8 mouse cellular contexts compared by ENCODE assay signal in the genomic region with DNA sequence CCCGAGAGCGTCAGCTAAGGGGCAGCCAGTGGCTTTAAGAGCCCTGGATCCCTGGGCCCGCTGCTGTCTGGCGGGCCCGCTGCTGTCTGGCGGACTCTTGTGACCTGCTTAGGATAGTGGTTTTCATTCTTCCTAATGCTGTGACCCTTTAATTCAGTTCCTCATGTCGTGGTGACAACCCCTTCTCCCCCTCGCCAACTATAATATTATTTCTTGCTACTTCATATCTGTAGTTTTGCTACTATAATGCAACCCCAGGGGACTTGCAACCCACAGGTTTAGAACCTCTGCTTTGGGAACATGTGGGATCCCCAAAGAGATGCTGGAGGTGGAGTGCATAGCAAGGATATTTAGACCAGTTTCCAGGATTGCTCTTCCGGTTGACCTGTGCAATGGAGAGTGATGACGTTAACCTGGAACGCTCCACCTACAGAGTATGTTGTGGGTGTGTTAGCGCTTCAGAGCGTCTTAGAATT. TPM values are rescaled to one million over a fixed set of nuclear protein-coding genes. Genes with fewer than 3 reads are reported as not detected.
A peak's percentile ranks its signal among the peaks of the same experiment; 100 is the strongest.
DNase-seq lines count a peak whose midpoint lies in the region; ATAC-seq lines count a peak whose summit lies in the region.

No protein-coding gene starts in this region.

- no peaks in the 10 kb centered on the region for H3K36me3 ChIP-seq in erythroblast, embryonic 14.5 days (ENCODE audit: control insufficient read depth)
- no peaks in the 10 kb centered on the region for H3K36me3 ChIP-seq in hindbrain, embryonic 11.5 days (ENCODE audit: control insufficient read depth, insufficient read depth, low read length)

- peak overlapping the region; percentile 93; the same call in 1 of the 2 replicates for H3K27ac ChIP-seq in hindbrain, embryonic 11.5 days (ENCODE audit: low read depth, low read length)

- H3K27me3 ChIP-seq in erythroblast, embryonic 14.5 days (ENCODE audit: control insufficient read depth) = no peaks in the 10 kb centered on the region
- no peaks in the 10 kb centered on the region for H3K27me3 ChIP-seq in hindbrain, embryonic 11.5 days (ENCODE audit: control insufficient read depth, insufficient read depth, low read length)

- peaks cover 24% of the 10 kb centered on the region for H3K4me1 ChIP-seq in erythroblast, embryonic 14.5 days (ENCODE audit: control insufficient read depth)
- no peaks in the 10 kb centered on the region for H3K4me1 ChIP-seq in hindbrain, embryonic 11.5 days (replicated peaks; ENCODE audit: control insufficient read depth, insufficient read depth, low read length)

- no peak for ATAC-seq in erythroblast, adult 5-6 weeks (replicated peaks; ENCODE audit: low FRiP score, poor library complexity, severe bottlenecking)
- peak; percentile 63 for ATAC-seq in hindbrain, embryonic 11.5 days (ENCODE audit: low FRiP score)

- H3K9ac ChIP-seq in hindbrain, embryonic 11.5 days (ENCODE audit: low read depth, low read length) = peak overlapping the region; percentile 59

- peak; percentile 26 for DNase-seq in urinary bladder, adult 2 months (ENCODE audit: low spot score)
- DNase-seq in urinary bladder, postnatal 10 days (ENCODE audit: low spot score) = no peak
- DNase-seq in hindbrain, embryonic 11.5 days (ENCODE audit: low spot score) = no peak
- DNase-seq in lung, postnatal 36 days = peak; percentile 55
- DNase-seq in ovary, postnatal 14 days (ENCODE audit: low spot score) = no peak
- DNase-seq in thymus, postnatal 25 days = no peak

- WGBS in hindbrain, embryonic 11.5 days = 34% methylated on average over 13 of the region's 13 CpGs

- peak overlapping the region; percentile 75 for H3K4me2 ChIP-seq in hindbrain, embryonic 11.5 days (replicated peaks; ENCODE audit: low read depth, low read length)

- H3K4me3 ChIP-seq in erythroblast, embryonic 14.5 days (replicated peaks) = peak overlapping the region; percentile 69
- H3K4me3 ChIP-seq in hindbrain, embryonic 11.5 days (ENCODE audit: low read depth, low read length) = peak overlapping the region; percentile 75

- no peaks in the 10 kb centered on the region; the same call in 1 of the 2 replicates for H3K9me3 ChIP-seq in erythroblast, embryonic 14.5 days (ENCODE audit: control insufficient read depth, low read length)
- no peaks in the 10 kb centered on the region for H3K9me3 ChIP-seq in hindbrain, embryonic 11.5 days (ENCODE audit: control insufficient read depth, low read length)

RNA-seq across cellular contexts. Expression of a gene that starts 0.4 kb away (rescaled TPM):
- polyA plus RNA-seq in erythroblast, embryonic 14.5 days (2012) = not detected in 2 replicates
- not detected in 2 replicates for total RNA-seq in erythroblast, adult 5-6 weeks (2015; ENCODE audit: low replicate concordance)
- total RNA-seq in erythroblast, adult 5-6 weeks (2017; ENCODE audit: low replicate concordance) = not detected in 2 replicates
- polyA plus RNA-seq in urinary bladder, adult 2 months (2012; rRNA removed) = 0.09 and 0.10 TPM in 2 replicates
- 0.53 and 0.88 TPM in 2 replicates for polyA plus RNA-seq in hindbrain, embryonic 11.5 days (2014; fragmentation: Nextera tagmentation; extraction: Ambion mirVana)

RNA-seq across cellular contexts. Expression of a gene that starts 0.9 kb away (rescaled TPM):
- polyA plus RNA-seq in erythroblast, embryonic 14.5 days (2012) = 0.05 and 0.07 TPM in 2 replicates
- 6.9 and 7.5 TPM in 2 replicates for total RNA-seq in erythroblast, adult 5-6 weeks (2015; ENCODE audit: low replicate concordance)
- 2.2 TPM in 1 of 2 replicates, not detected in the other for total RNA-seq in erythroblast, adult 5-6 weeks (2017; ENCODE audit: low replicate concordance)
- 36.5 and 40.3 TPM in 2 replicates for polyA plus RNA-seq in urinary bladder, adult 2 months (2012; rRNA removed)
- polyA plus RNA-seq in hindbrain, embryonic 11.5 days (2014; fragmentation: Nextera tagmentation; extraction: Ambion mirVana) = 109 and 128 TPM in 2 replicates

RNA-seq across cellular contexts. Expression of a gene that starts 24.2 kb away (rescaled TPM):
- 0.07 TPM in 1 of 2 replicates, not detected in the other for polyA plus RNA-seq in erythroblast, embryonic 14.5 days (2012)
- total RNA-seq in erythroblast, adult 5-6 weeks (2015; ENCODE audit: low replicate concordance) = 2.3 TPM in 1 of 2 replicates, not detected in the other
- 0.70 and 2.9 TPM in 2 replicates for total RNA-seq in erythroblast, adult 5-6 weeks (2017; ENCODE audit: low replicate concordance)
- polyA plus RNA-seq in urinary bladder, adult 2 months (2012; rRNA removed) = 109 and 114 TPM in 2 replicates
- polyA plus RNA-seq in hindbrain, embryonic 11.5 days (2014; fragmentation: Nextera tagmentation; extraction: Ambion mirVana) = 25.7 and 30.4 TPM in 2 replicates

RNA-seq across cellular contexts. Expression of a gene that starts 26.4 kb away (rescaled TPM):
- polyA plus RNA-seq in erythroblast, embryonic 14.5 days (2012) = 0.02 and 0.08 TPM in 2 replicates
- total RNA-seq in erythroblast, adult 5-6 weeks (2015; ENCODE audit: low replicate concordance) = 2.5 and 8.2 TPM in 2 replicates
- 2.9 and 7.2 TPM in 2 replicates for total RNA-seq in erythroblast, adult 5-6 weeks (2017; ENCODE audit: low replicate concordance)
- polyA plus RNA-seq in urinary bladder, adult 2 months (2012; rRNA removed) = 33.1 and 41.1 TPM in 2 replicates
- 12.2 and 14.3 TPM in 2 replicates for polyA plus RNA-seq in hindbrain, embryonic 11.5 days (2014; fragmentation: Nextera tagmentation; extraction: Ambion mirVana)

Comparison
In these comparisons a context has a peak if more than half of its experiments do, and no peak if none do; other contexts are left out.
1. DNase-seq: peak in urinary bladder, adult 2 months (single experiment) and lung, postnatal 36 days (single experiment); none in urinary bladder, postnatal 10 days (single experiment), hindbrain, embryonic 11.5 days (single experiment), ovary, postnatal 14 days (single experiment) and thymus, postnatal 25 days (single experiment).
2. RNA of a gene that starts 0.9 kb away (polyA plus RNA-seq): 109 to 128 TPM in hindbrain, embryonic 11.5 days and 36.5 to 40.3 TPM in urinary bladder, adult 2 months; 0.05 to 0.07 TPM in erythroblast, embryonic 14.5 days; every median in the first group is over 10 times any median in the second.
3. RNA of a gene that starts 24.2 kb away (polyA plus RNA-seq): 109 to 114 TPM in urinary bladder, adult 2 months and 25.7 to 30.4 TPM in hindbrain, embryonic 11.5 days; 0.07 TPM in erythroblast, embryonic 14.5 days; every median in the first group is over 10 times any median in the second.